Mouse (Mus musculus) embryonic facial prominence, embryonic 13.5 days (tissue): ENCODE results near the gene Gm9844. TPM values are rescaled to one million over a fixed set of nuclear protein-coding genes. Genes with fewer than 3 reads are reported as not detected.

ENCODE experiments used
- ATAC-seq: fragments of 200-750 bp; cut with Nextera tagmentation; 2 replicates; pipeline ENCODE4 v1.8.0; 2017; ENCODE audit warnings: low read depth; ENCODE audit not compliant: insufficient number of reproducible peaks, insufficient read depth, low FRiP score, low TSS enrichment
- H3K27ac ChIP-seq: fragments of 300-500 bp; sonication (generic); 2 replicates; pipeline ENCODE4 v1.5.1; 2015; ENCODE audit warnings: moderate library complexity, mild to moderate bottlenecking, inconsistent platforms
- H3K27me3 ChIP-seq: fragments of 300-500 bp; sonication (generic); 2 replicates; pipeline ENCODE4 v1.6.1; 2015; ENCODE audit warnings: mild to moderate bottlenecking, inconsistent platforms
- H3K36me3 ChIP-seq: fragments of 300-500 bp; sonication (generic); 2 replicates; pipeline ENCODE4 v1.6.1; 2015; ENCODE audit warnings: mild to moderate bottlenecking, inconsistent platforms
- H3K4me1 ChIP-seq: fragments of 300-500 bp; sonication (generic); 2 replicates; pipeline ENCODE4 v1.6.1; 2015; ENCODE audit warnings: inconsistent platforms
- H3K4me2 ChIP-seq: fragments of 300-500 bp; sonication (generic); 2 replicates; pipeline ENCODE4 v1.6.1; 2015; ENCODE audit warnings: moderate library complexity, mild to moderate bottlenecking, inconsistent platforms
- H3K4me3 ChIP-seq: fragments of 300-500 bp; sonication (generic); 2 replicates; pipeline ENCODE4 v1.5.1; 2015; ENCODE audit warnings: mild to moderate bottlenecking, inconsistent platforms
- H3K9ac ChIP-seq: fragments of 300-500 bp; sonication (generic); 2 replicates; pipeline ENCODE4 v1.6.1; 2015; ENCODE audit warnings: mild to moderate bottlenecking, inconsistent platforms
- H3K9me3 ChIP-seq: fragments of 300-500 bp; sonication (generic); 2 replicates; pipeline ENCODE4 v1.6.1; 2016; ENCODE audit warnings: inconsistent platforms
- WGBS: fragments of 180-500 bp; shearing (Covaris S2); methylation state at CpG from one replicate; pipeline ENCODE4 v1.1.7; 2015; ENCODE audit warnings: mixed read lengths; 5-methylcytosine and 5-hydroxymethylcytosine counted together
- polyA plus RNA-seq: library from polyadenylated mRNA; unstranded; fragments of >200 nt; fragmentation: Nextera tagmentation; extraction: Ambion mirVana; gene quantifications from 2 replicates; pipeline ENCODE4 v1.2.1, GENCODE M21; 2015

Gene Gm9844
- polyA plus RNA-seq, 1 experiment from 2014 or later = 19.6 TPM

DNA sequence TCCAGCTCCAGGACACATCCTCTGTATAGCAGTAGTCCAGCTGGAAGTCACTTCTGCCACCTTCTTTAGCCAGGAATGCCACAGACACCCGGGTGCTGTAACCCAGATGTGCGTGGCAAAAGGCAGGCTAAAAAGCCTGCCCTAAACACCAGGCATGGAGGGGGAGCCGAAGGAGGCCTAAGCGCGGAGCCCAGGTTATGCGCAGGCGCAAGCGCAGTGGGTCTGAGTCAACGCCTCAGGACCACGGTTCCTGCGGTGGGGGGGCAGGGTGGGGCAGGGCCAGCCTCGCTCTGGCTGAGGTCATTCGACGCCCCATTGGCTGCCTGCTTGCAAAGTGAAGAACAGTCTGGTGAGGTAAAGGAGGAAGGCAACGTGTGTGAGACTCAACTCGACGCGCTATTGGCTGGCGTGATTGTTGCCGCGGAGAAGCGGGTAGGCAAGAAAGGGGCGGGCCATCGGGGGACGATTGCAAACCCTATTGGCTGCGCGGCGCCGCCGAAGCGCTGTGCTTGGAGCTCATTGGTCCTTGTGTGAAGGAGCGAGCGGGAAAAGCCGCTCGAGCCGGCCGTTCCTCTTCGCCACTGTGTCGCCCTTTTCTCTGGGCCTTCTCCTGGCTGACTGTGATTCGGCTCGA is 7.6 kb downstream of the Gm9844 start, which contains the start of the genes Lypd4 and Dmrtc2:
TSS of gene Lypd4 (minus strand) at position 410 of the 634 bp plus-strand sequence.
TSS of gene Dmrtc2 (plus strand) at position 526 of the 634 bp plus-strand sequence.
- H3K9me3 ChIP-seq = no peaks in the 10 kb centered on the region
- WGBS = 55% methylated on average over 41 of the region's 41 CpGs
- H3K27me3 ChIP-seq = 0 out of 2 replicates have a peak, but pooled peaks cover 4% of the 10 kb centered on the region
- H3K4me3 ChIP-seq = no peak within 1 kb of the TSS
- no peak within 1 kb of the TSS for H3K27ac ChIP-seq
- no peaks in the 10 kb centered on the region for H3K4me1 ChIP-seq
- no peak within 1 kb of the TSS for H3K4me2 ChIP-seq
- no peak within 1 kb of the TSS for H3K9ac ChIP-seq
- H3K36me3 ChIP-seq = no peaks in the 10 kb centered on the region
- ATAC-seq = no peak

DNA sequence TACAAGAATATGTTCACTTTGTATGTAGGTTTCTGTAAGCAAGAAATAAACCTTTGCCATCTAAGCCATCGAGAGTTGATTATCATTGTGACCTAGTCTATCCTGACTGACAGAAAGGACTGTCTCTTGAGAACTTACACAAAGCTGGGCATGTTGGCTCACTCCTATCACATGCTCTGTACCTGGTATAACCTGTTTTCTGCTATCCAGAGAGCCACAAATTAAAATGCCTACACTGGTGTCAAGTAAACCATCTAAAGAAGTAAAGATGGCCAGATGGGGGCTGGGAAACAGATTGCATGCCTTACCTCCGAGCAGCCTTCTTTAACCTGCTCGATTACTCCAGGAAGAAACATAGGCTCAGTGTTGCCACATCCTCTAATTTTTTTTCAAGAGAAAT is 15.6 kb downstream of the Gm9844 start:
- no peak overlapping the region for H3K4me3 ChIP-seq

DNA sequence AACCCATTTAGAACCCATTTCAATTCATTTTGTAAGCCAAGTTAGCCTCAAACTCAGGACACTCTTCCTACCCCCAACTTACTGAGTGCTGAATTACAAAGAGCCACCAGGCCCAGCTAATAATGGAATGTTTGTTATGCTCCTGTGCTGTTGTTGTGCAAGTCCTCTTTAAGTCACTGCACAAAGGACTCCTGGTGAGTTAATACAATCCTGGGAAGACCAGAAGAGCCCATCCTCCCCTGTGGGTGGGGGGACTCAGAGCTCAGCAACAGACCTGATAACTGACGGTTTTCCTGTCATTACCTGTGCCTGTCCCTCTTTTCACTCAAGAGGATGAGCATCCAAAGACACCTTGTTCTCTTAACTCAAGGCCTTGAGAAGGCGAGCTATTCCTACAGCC is 17.6 kb downstream of the Gm9844 start:
- no peak for ATAC-seq
- H3K36me3 ChIP-seq = no peaks in the 10 kb centered on the region
- no peaks in the 10 kb centered on the region for H3K27me3 ChIP-seq
- no peak overlapping the region for H3K27ac ChIP-seq
- H3K4me1 ChIP-seq = peaks cover 15% of the 10 kb centered on the region
- no peak overlapping the region for H3K9ac ChIP-seq
- no peak overlapping the region for H3K4me3 ChIP-seq
- no peak overlapping the region for H3K4me2 ChIP-seq
- WGBS = 30% methylated on average over 2 of the region's 2 CpGs
- H3K9me3 ChIP-seq = no peaks in the 10 kb centered on the region; the same call in 1 of the 2 replicates

More for the DNA sequence above, 15.6 kb downstream of the Gm9844 start:
- ATAC-seq = 0 out of 2 replicates have a peak, but pooled peaks have one; percentile 6
- no peak overlapping the region for H3K9ac ChIP-seq
- H3K36me3 ChIP-seq = no peaks in the 10 kb centered on the region
- peak overlapping the region; percentile 87; the same call in 1 of the 2 replicates for H3K27ac ChIP-seq
- no peaks in the 10 kb centered on the region for H3K9me3 ChIP-seq
- no peak overlapping the region for H3K4me2 ChIP-seq
- WGBS = 33% methylated on average over 3 of the region's 3 CpGs
- H3K27me3 ChIP-seq = no peaks in the 10 kb centered on the region
- H3K4me1 ChIP-seq = peaks cover 15% of the 10 kb centered on the region

DNA sequence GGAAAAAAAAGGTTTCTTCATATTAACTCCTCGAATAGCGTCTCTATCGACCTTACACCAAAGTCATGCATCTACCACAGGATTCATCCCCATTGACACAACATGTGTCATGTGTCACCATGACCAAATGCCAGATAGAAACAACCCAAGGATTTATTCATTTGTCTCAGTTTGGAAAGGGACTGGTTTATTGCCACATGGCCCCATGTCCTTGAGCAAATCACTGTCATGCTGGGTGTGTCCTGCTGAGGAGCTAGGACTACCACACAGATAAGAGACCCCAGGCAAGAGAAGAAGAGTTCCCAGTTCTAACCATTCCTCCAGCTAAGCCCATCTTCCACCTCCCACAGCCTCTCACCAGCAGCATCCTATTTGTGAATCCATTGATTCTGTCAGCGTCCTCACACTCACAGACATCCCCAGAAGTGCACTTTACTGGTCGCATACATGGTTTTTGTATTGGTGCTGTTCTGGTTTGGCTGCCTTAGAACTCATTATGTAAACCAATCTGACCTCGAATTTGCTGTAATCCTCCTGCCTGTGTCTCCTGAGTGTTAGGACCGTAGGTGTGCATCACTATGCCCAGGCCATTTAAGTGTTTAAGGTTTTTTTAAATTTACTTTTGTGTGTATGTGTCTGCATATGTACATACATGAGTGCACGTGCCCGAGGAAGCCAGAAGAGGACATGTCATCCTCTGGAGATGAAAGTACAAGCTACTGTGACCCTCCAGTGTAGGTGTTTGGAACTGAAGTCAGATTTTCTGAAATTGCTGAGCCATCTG is 20.6 kb downstream of the Gm9844 start:
- WGBS = 90% methylated on average over 9 of the region's 9 CpGs
- Histone ChIP-seq H3K9me3 (no peaks in the 10 kb centered on the region; the same call in 1 of the 2 replicates), H3K27me3 (no peaks in the 10 kb centered on the region), H3K9ac (no peak overlapping the region), H3K4me2 (no peak overlapping the region), H3K27ac (no peak overlapping the region), H3K4me3 (no peak overlapping the region), H3K36me3 (peaks cover 21% of the 10 kb centered on the region), H3K4me1 (peaks cover 33% of the 10 kb centered on the region)
- ATAC-seq = no peak

DNA sequence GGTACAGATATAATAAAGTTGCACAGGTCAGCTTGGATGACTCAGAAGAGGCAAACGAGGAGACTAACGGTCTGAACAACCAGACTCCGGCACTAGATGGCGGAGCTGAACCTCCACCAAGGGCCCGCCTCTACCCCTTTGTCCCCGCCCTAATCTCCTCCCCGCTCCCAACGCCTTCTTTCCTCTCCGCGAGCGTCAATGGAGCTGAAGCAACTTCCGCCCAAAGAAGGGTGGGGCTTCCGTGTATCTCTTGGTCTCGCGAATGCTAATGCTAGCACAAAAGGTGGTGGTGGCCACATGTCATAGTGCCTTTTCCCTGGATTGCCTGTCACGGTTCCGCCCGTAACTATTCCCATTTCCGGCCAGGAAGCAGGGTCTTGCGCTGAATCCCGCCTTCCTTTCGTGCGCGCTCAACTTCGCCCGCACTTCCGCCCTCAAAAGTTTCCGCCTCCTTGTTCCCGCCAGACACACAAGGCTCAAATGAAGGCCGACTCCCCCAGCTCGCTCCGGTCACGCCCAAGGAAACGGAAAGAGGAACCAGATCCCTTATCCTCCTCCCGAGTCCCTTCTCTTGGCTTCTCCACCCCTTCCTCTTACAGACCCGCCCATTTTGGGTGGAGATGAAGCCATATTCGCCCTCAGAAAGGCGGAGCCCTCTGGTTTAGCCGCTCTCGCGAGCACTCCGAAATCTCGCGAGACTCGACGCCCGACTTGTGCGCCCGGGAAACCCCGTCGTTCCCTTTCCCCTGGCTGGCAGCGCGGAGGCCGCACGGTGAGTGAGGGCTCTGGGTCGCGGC is 22.1 kb downstream of the Gm9844 start, which contains the start of gene Rps19:
TSS of gene Rps19 (plus strand) at position 476 of the 797 bp plus-strand sequence.
- H3K27me3 ChIP-seq = no peaks in the 10 kb centered on the region
- peaks cover 36% of the 10 kb centered on the region for H3K36me3 ChIP-seq
- H3K4me1 ChIP-seq = peaks cover 28% of the 10 kb centered on the region
- no peaks in the 10 kb centered on the region; the same call in 1 of the 2 replicates for H3K9me3 ChIP-seq
- peak within 1 kb of the TSS; percentile 85 for H3K27ac ChIP-seq
- peak within 1 kb of the TSS; percentile 89 for H3K4me2 ChIP-seq
- WGBS = under 1% methylated on average over 57 of the region's 57 CpGs
- peak; percentile 91 for ATAC-seq
- H3K4me3 ChIP-seq = peak within 1 kb of the TSS; percentile 99
- peak within 1 kb of the TSS; percentile 100 for H3K9ac ChIP-seq

DNA sequence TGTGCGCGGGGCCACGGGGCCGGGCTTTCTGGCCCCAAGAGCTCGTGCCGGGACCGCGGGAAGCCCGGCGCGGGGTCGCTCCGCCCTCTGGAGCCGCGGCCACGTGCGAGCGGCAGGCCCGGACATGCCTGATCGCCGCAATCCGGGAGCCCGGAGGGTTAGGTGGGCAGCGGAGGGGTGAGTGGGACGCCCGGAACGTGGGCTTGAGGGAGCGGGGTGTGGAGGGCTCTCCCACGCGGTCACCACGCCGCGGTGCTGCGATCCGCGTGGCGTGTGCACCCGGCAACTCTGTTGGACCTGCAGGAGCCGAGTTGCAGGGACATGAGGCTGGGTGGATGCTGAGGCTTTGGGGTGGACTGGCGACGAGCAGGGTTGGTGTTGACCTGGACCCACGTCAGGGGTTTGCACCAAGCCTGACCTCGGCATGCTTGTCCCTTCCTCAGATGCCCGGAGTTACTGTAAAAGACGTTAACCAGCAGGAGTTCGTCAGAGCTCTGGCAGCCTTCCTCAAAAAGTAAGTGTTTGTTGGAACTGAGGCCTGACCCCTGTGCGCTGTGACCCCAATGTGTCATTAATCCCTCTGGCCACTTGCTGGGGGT is 22.8 kb downstream of the Gm9844 start:
- Histone ChIP-seq H3K36me3 (peaks cover 43% of the 10 kb centered on the region), H3K4me3 (peak overlapping the region; percentile 99), H3K9me3 (no peaks in the 10 kb centered on the region; the same call in 1 of the 2 replicates), H3K4me2 (peak overlapping the region; percentile 89), H3K9ac (peak overlapping the region; percentile 100), H3K27ac (peak overlapping the region; percentile 85), H3K27me3 (no peaks in the 10 kb centered on the region), H3K4me1 (peaks cover 28% of the 10 kb centered on the region)
- ATAC-seq = no peak
- under 1% methylated on average over 47 of the region's 47 CpGs for WGBS

DNA sequence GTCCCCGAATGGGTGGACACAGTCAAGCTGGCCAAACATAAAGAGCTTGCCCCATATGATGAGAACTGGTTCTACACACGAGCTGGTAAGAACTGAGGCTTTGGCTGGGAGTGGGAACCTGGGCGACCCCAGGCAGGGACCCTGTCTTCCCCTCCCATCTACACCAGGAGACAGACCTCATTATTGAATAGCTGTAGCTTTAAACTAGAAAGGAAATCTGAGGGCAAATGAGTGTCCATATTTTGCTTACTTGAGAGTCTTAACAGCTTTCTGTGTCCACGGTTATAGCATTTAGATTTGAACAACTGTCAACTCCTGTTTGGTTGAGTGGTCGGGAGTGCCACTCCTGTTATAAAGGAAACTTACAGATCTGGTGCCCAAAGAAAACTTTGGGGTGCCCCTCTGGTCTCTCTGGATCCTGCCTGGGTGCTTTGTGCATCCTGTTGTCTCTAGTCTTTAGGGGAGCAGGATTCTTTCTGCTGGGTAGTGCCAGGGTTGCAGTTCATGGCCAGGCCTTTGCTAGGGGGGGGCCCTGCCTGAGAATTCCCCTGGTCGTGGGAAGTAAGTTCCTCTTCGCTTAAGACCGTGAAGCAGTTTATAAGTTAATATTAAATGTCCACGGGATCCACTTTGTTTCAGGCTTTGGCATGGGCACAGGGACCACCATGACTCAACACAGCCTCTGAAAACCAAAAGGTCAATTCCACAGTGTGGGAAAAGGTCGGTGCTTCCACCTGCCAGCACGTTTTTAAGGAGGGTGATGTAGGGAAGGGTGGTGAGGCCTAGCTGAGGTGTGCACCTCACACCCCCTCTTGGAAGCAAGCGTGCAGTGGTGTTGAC is 23.7 kb downstream of the Gm9844 start:
- Histone ChIP-seq H3K27me3 (no peaks in the 10 kb centered on the region), H3K4me2 (peak overlapping the region; percentile 89), H3K9ac (peak overlapping the region; percentile 100), H3K4me3 (peak overlapping the region; percentile 99), H3K27ac (peak overlapping the region; percentile 68), H3K36me3 (peaks cover 52% of the 10 kb centered on the region), H3K9me3 (no peaks in the 10 kb centered on the region; the same call in 1 of the 2 replicates), H3K4me1 (peaks cover 28% of the 10 kb centered on the region)
- 39% methylated on average over 12 of the region's 12 CpGs for WGBS
- no peak for ATAC-seq

DNA sequence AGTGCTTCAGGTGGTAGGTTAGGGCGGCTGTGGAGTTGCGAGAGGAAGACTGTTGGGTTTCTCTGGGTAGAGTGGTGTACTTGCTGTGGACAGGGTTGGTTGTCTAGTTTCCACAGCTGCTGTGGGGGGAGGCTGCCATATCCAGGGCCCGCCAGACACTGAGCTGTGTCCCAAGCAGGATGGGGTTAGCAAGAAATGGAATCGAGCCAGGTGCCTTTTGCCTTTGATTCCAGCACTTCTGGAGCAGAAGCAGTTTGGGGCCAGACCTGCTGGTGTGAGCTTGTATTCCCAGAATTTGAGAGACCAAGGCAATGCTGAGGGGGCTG is 24.3 kb downstream of the Gm9844 start:
- Histone ChIP-seq H3K27me3 (no peaks in the 10 kb centered on the region), H3K9ac (peak overlapping the region; percentile 100), H3K36me3 (peaks cover 58% of the 10 kb centered on the region), H3K27ac (peak overlapping the region; percentile 68), H3K9me3 (no peaks in the 10 kb centered on the region; the same call in 1 of the 2 replicates), H3K4me2 (peak overlapping the region; percentile 89), H3K4me1 (peaks cover 28% of the 10 kb centered on the region), H3K4me3 (peak overlapping the region; percentile 99)
- ATAC-seq = no peak
- 70% methylated on average over 4 of the region's 4 CpGs for WGBS

DNA sequence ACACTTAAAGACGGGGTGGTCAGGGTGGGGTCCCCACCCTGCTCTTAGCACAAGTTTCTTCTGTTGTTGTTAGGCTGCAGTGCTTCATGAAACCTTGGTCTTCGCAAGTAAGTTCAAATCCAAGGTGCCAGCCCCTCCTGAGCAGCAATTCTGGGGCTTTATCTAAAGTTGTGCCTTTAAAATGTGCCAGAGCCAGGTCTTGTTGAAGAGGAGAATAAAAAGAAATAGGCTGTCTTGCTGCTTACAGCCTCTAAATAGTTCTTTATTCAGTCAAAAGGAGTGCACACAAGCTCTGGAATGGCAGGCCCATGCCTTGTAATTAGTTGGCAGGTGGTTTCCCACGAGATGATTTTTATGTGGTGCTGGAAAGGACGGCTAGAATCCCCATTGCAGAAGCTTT is 25.1 kb downstream of the Gm9844 start:
- no peak for ATAC-seq
- H3K27me3 ChIP-seq = no peaks in the 10 kb centered on the region
- peaks cover 28% of the 10 kb centered on the region for H3K4me1 ChIP-seq
- peak overlapping the region; percentile 18; the same call in 1 of the 2 replicates for H3K27ac ChIP-seq
- H3K36me3 ChIP-seq = peaks cover 59% of the 10 kb centered on the region
- H3K9me3 ChIP-seq = no peaks in the 10 kb centered on the region; the same call in 1 of the 2 replicates
- H3K9ac ChIP-seq = peak overlapping the region; percentile 100
- peak overlapping the region; percentile 99; the same call in 1 of the 2 replicates for H3K4me3 ChIP-seq
- 71% methylated on average over 4 of the region's 4 CpGs for WGBS
- H3K4me2 ChIP-seq = peak overlapping the region; percentile 89
